Comparison of ENCODE assay signal across 13 mouse cellular contexts in genomic region chrX:21670896-21671295, GRCm38 (mm10). TPM values are rescaled to one million over a fixed set of nuclear protein-coding genes. Genes with fewer than 3 reads are reported as not detected.
DNase-seq lines count a peak whose midpoint lies in the region.
"Had no signal": no experiment of that assay in that cellular context is flagged by ENCODE, and none has a peak within 500 bp of the region (broad histone marks: within the 10 kb centered on the region; RNA-seq: fewer than 3 reads in every experiment).

No protein-coding gene starts in this region.

- intact Hi-C loops in left cerebral cortex, postnatal 4 days (cut with DNase I) = no loop called here

- DNase-seq in left cerebral cortex, postnatal 4 days = peak; percentile 0
- DNase-seq in left cerebral cortex, adult 9 months (ENCODE audit: low spot score in 2 of 2) = no peak
- peak; percentile 58 for DNase-seq in ZHBTc4 (ENCODE audit: low read depth, low spot score)
- DNase-seq in lung, adult 18-20 months = peak; percentile 57 to 64
- peak; percentile 62 for DNase-seq in testis, postnatal 10 days (ENCODE audit: low spot score)
- DNase-seq in thymus, postnatal 10 days (ENCODE audit: low spot score in 2 of 2) = no peak
- DNase-seq in adipocyte (ENCODE audit: low spot score) = no peak
- DNase-seq: kidney, postnatal 14 days; liver, embryonic 13.5 days; right cerebral cortex, adult 18-20 months; thymus, postnatal 4 days had no signal

RNA-seq across cellular contexts. Expression of gene Slc6a14, which starts 43.8 kb away (rescaled TPM):
- not detected for total RNA-seq in left cerebral cortex, postnatal 4 days (2021)
- total RNA-seq: gastrocnemius, postnatal 4 days; layer of hippocampus, postnatal 25 days had no signal

Comparison
In these comparisons a context has a peak if more than half of its experiments do, and no peak if none do; other contexts are left out.
1. DNase-seq: peak in left cerebral cortex, postnatal 4 days (single experiment), ZHBTc4 (single experiment), lung, adult 18-20 months (2 of 2) and testis, postnatal 10 days (single experiment); none in left cerebral cortex, adult 9 months (0 of 2), thymus, postnatal 10 days (0 of 2) and adipocyte (single experiment).